Mouse (Mus musculus) erythroblast, embryonic 14.5 days (primary cell): ENCODE measurements around the gene Mtmr12. TPM values are rescaled to one million over a fixed set of nuclear protein-coding genes. Genes with fewer than 3 reads are reported as not detected.
"Not testable (repeated sequence)": the region's sequence is repeated elsewhere in the genome, so short reads cannot be mapped to it uniquely, and the experiment has no call there.

ENCODE experiments used
- H3K27me3 ChIP-seq: 2 replicates; pipeline ENCODE4 v1.6.1; 2012; ENCODE audit warnings: inconsistent platforms; ENCODE audit not compliant: control insufficient read depth
- H3K36me3 ChIP-seq: 2 replicates; pipeline ENCODE4 v1.6.1; 2012; ENCODE audit warnings: mild to moderate bottlenecking, inconsistent platforms; ENCODE audit not compliant: control insufficient read depth
- H3K4me1 ChIP-seq: 2 replicates; pipeline ENCODE4 v1.6.1; 2012; ENCODE audit warnings: inconsistent platforms; ENCODE audit not compliant: control insufficient read depth
- H3K4me3 ChIP-seq: replicated peaks from 2 replicates; pipeline ENCODE3; 2012; ENCODE audit warnings: moderate library complexity, mild to moderate bottlenecking, inconsistent platforms
- H3K9me3 ChIP-seq: 2 replicates; pipeline ENCODE4 v1.6.1; 2012; ENCODE audit warnings: low read length, inconsistent platforms, mixed read lengths; ENCODE audit not compliant: control insufficient read depth
- GATA1 ChIP-seq: IDR thresholded peaks from 2 replicates; pipeline ENCODE4 v1.6.1; 2012; ENCODE audit warnings: low read length, inconsistent platforms, mixed read lengths
- TAL1 ChIP-seq: IDR thresholded peaks from 3 replicates; pipeline ENCODE4 v1.6.1; 2012; ENCODE audit warnings: low read length, inconsistent platforms, mixed read lengths
- polyA plus RNA-seq: library from polyadenylated mRNA; stranded (reverse); fragments of >175 nt; gene quantifications from 2 replicates; pipeline ENCODE4 v1.2.3, GENCODE M21; 2012

The Mtmr12 gene
- 0.16 and 0.30 TPM in 2 replicates for polyA plus RNA-seq

- TF ChIP-seq GATA1: no peak
- no peak for TF ChIP-seq TAL1
These were observed at the start of gene Mtmr12 for GRCm38 (mm10) chr15:12204319-12205159. Gene Mtmr12 (plus strand): TSS chr15:12205028.

GRCm38 (mm10) chr15:12178126-12178525, 26.7 kb upstream of the Mtmr12 start:
- no peak for TF ChIP-seq GATA1
- no peaks in the 10 kb centered on the region for H3K9me3 ChIP-seq
- H3K27me3 ChIP-seq: no peaks in the 10 kb centered on the region
- peaks cover 86% of the 10 kb centered on the region for H3K36me3 ChIP-seq
- H3K4me3 ChIP-seq: no peak overlapping the region
- H3K4me1 ChIP-seq: peaks cover 17% of the 10 kb centered on the region

More at GRCm38 (mm10) chr15:12204319-12205159, at the start of gene Mtmr12:
- no peaks in the 10 kb centered on the region for H3K9me3 ChIP-seq
- peak within 1 kb of the TSS; percentile 85 for H3K4me3 ChIP-seq
- peaks cover 26% of the 10 kb centered on the region for H3K36me3 ChIP-seq
- no peaks in the 10 kb centered on the region for H3K27me3 ChIP-seq
- H3K4me1 ChIP-seq: peaks cover 53% of the 10 kb centered on the region

- Histone ChIP-seq H3K36me3 (peaks cover 85% of the 10 kb centered on the region), H3K4me1 (peaks cover 17% of the 10 kb centered on the region)
- H3K27me3 ChIP-seq, H3K4me3 ChIP-seq, H3K9me3 ChIP-seq: not testable (repeated sequence)
These were observed 23.5 kb upstream of the Mtmr12 start for GRCm38 (mm10) chr15:12181181-12181805.

DNA sequence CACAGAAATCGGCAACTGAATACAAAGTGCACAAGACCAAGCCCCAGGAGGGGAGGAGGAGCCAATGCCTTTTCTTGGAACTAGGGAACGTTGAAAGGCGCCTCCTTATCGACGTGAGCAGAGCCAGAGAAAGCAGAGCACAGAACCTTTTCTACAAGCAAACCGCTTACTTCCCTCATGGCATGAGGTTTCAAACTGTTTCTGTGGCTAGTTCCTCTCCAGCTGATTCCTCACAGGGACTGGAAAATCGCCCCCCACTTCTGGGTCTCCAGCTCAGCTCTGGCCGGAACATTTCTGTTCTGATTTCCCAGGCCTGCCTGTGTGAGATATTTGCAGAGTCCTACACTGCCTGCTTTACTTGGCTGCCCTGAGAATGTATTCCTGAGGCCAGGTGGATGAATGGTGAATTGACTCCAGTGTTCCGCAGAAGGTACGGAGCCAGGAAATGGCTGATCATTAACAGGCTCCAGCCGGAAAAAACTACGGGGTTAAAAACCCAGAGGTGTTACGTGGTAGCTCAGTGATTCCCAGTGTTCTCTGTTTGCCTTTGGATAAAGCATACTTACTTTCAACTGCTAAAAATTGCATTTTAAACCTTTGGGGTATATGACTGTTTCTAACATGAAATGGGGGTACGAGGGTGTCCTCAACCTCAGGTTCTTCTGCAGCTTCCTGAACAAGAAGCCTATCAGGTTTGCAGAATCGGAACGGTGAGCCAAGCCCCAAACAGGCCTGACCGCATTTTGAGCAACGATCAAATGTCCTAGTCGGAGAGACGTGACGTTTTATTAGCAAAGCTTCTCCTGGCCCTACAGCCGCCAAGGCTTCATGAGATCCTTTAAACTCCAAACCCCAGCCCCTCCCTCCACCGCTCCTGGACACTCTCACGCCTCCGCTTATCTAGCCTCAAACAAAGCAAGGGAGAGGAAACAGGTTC, 10.7 kb upstream of the Mtmr12 start:
- TF ChIP-seq TAL1 (no peak), GATA1 (no peak)

GRCm38 (mm10) chr15:12194817-12195735, 9.8 kb upstream of the Mtmr12 start:
- Histone ChIP-seq H3K27me3 (no peaks in the 10 kb centered on the region), H3K4me1 (peaks cover 45% of the 10 kb centered on the region), H3K36me3 (peaks cover 17% of the 10 kb centered on the region), H3K9me3 (no peaks in the 10 kb centered on the region), H3K4me3 (peak overlapping the region; percentile 57)
- no peak for TF ChIP-seq TAL1
- TF ChIP-seq GATA1: no peak

More for the DNA sequence above, 10.7 kb upstream of the Mtmr12 start:
- Histone ChIP-seq H3K27me3 (no peaks in the 10 kb centered on the region), H3K36me3 (peaks cover 21% of the 10 kb centered on the region), H3K4me1 (peaks cover 45% of the 10 kb centered on the region), H3K4me3 (peak overlapping the region; percentile 57), H3K9me3 (no peaks in the 10 kb centered on the region)

GRCm38 (mm10) chr15:12195966-12196365, 8.9 kb upstream of the Mtmr12 start:
- H3K36me3 ChIP-seq: peaks cover 9% of the 10 kb centered on the region
- H3K4me3 ChIP-seq: no peak overlapping the region
- TF ChIP-seq GATA1 (no peak), TAL1 (no peak)
- H3K9me3 ChIP-seq: no peaks in the 10 kb centered on the region
- H3K27me3 ChIP-seq: no peaks in the 10 kb centered on the region
- peaks cover 45% of the 10 kb centered on the region for H3K4me1 ChIP-seq

- Histone ChIP-seq H3K4me3 (no peak overlapping the region), H3K9me3 (no peaks in the 10 kb centered on the region), H3K36me3 (peaks cover 6% of the 10 kb centered on the region), H3K4me1 (peaks cover 45% of the 10 kb centered on the region), H3K27me3 (no peaks in the 10 kb centered on the region)
- no peak for TF ChIP-seq TAL1
- TF ChIP-seq GATA1: no peak
These were observed 8.2 kb upstream of the Mtmr12 start for GRCm38 (mm10) chr15:12196410-12197191.

DNA sequence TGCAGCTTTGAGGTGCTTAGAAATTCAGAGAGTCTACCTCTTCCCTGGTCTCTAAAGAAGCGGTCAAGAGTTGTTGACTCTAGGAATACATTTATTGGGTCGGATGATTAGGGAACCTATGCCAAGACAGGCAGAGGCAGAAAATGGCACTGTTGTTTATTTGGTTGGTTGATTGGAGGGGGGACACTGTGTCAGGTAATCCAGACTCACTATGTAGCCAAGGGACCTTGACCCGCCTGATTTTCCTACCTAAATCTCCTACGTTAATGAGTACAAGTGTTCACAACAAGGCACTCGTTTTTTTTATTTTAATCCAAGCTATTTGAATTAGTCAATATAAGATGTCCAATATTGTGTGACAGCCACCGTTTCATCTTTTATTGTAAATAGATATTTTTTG, 7.5 kb upstream of the Mtmr12 start:
- H3K9me3 ChIP-seq: no peaks in the 10 kb centered on the region
- peaks cover 47% of the 10 kb centered on the region for H3K4me1 ChIP-seq
- TF ChIP-seq GATA1: no peak
- TF ChIP-seq TAL1: no peak
- no peaks in the 10 kb centered on the region for H3K27me3 ChIP-seq
- peaks cover 2% of the 10 kb centered on the region; the same call in 1 of the 2 replicates for H3K36me3 ChIP-seq
- H3K4me3 ChIP-seq: no peak overlapping the region
